Mouse (Mus musculus) hindlimb bud, embryonic 11.5 days (tissue): ENCODE measurements at regions not wholly inside any gene's neighbourhood (a gene's known extent, or its start where the extent isn't known, plus 50 kb on each side); places are given as distances from the start of the nearest gene placed in this dataset.
A peak's percentile ranks its signal among the peaks of the same experiment; 100 is the strongest.

ENCODE experiments used
- DNase-seq: peaks from one replicate; pipeline ENCODE4 v3.0.0-alpha.2; 2012; ENCODE audit warnings: low read depth, low spot score; ENCODE audit errors: extremely low spot score

GRCm38 (mm10) chr4:54161337-54161993 lies 335.6 kb downstream of the Tmem38b start:
- no peak for DNase-seq

- DNase-seq: no peak
Measured at GRCm38 (mm10) chr4:54162308-54162707, 336.5 kb downstream of the Tmem38b start.

- DNase-seq: peak; percentile 61
Measured at GRCm38 (mm10) chr4:54170202-54170931, 344.5 kb downstream of the Tmem38b start.

- DNase-seq: no peak
Measured at GRCm38 (mm10) chr4:54184213-54184612, 358.4 kb downstream of the Tmem38b start.

GRCm38 (mm10) chr4:54195734-54196133 lies 369.9 kb downstream of the Tmem38b start:
- DNase-seq: no peak

- DNase-seq: peak; percentile 33
Measured at GRCm38 (mm10) chr4:54202440-54202839, 376.6 kb downstream of the Tmem38b start.

GRCm38 (mm10) chr4:54224572-54224971 lies 398.7 kb downstream of the Tmem38b start:
- no peak for DNase-seq
